Mouse (Mus musculus) embryonic facial prominence, embryonic 14.5 days (tissue): ENCODE measurements around the gene Olfr1246. TPM values are rescaled to one million over a fixed set of nuclear protein-coding genes. Genes with fewer than 3 reads are reported as not detected.

Experiments
- polyA plus RNA-seq: library from polyadenylated mRNA; unstranded; fragments of >200 nt; fragmentation: Nextera tagmentation; extraction: Ambion mirVana; gene quantifications from 2 replicates; pipeline ENCODE4 v1.2.1, GENCODE M21; 2014

Gene Olfr1246
- polyA plus RNA-seq, 1 experiment from 2014 or later, result not detected

Other genes with a start within 250 kb of the Olfr1246 start
- not detected in 2 replicates for gene Olfr1234, start 228.3 kb downstream of the Olfr1246 start, polyA plus RNA-seq
- not detected in 2 replicates for gene Olfr1238, start 183.5 kb downstream of the Olfr1246 start, polyA plus RNA-seq
- not detected in 2 replicates for gene Olfr1239, start 172.8 kb downstream of the Olfr1246 start, polyA plus RNA-seq
- gene Olfr1240, start 150.2 kb downstream of the Olfr1246 start, polyA plus RNA-seq, result not detected in 2 replicates
- gene Olfr1241, start 106.0 kb downstream of the Olfr1246 start, polyA plus RNA-seq, result not detected in 2 replicates
- not detected in 2 replicates for gene Olfr1242, start 94.8 kb downstream of the Olfr1246 start, polyA plus RNA-seq
- not detected in 2 replicates for gene Olfr1243, start 61.7 kb downstream of the Olfr1246 start, polyA plus RNA-seq
- gene Olfr1245, start 14.7 kb downstream of the Olfr1246 start, polyA plus RNA-seq, result not detected in 2 replicates
- gene Olfr1247, start 21.0 kb upstream of the Olfr1246 start, polyA plus RNA-seq, result not detected in 2 replicates
- gene Olfr1248, start 25.1 kb upstream of the Olfr1246 start, polyA plus RNA-seq, result not detected in 2 replicates
- gene Olfr1249, start 41.8 kb upstream of the Olfr1246 start, polyA plus RNA-seq, result not detected in 2 replicates
- gene Olfr1250, start 68.3 kb upstream of the Olfr1246 start, polyA plus RNA-seq, result 0.04 TPM in 1 of 2 replicates, not detected in the other
- gene Olfr1251, start 78.8 kb upstream of the Olfr1246 start, polyA plus RNA-seq, result not detected in 2 replicates
- gene Olfr1252, start 131.9 kb upstream of the Olfr1246 start, polyA plus RNA-seq, result not detected in 2 replicates
- 0.06 and 0.21 TPM in 2 replicates for gene Olfr1253, start 163.9 kb upstream of the Olfr1246 start, polyA plus RNA-seq
- not detected in 2 replicates for gene Olfr1254, start 200.5 kb upstream of the Olfr1246 start, polyA plus RNA-seq
- gene Olfr1255, start 218.9 kb upstream of the Olfr1246 start, polyA plus RNA-seq, result not detected in 2 replicates
- not detected in 2 replicates for gene Olfr1256, start 248.4 kb upstream of the Olfr1246 start, polyA plus RNA-seq